Mouse (Mus musculus): ENCODE measurements at regions not wholly inside any gene's neighbourhood (a gene's known extent, or its start where the extent isn't known, plus 50 kb on each side); places are given as distances from the start of the nearest gene placed in this dataset.

DNA sequence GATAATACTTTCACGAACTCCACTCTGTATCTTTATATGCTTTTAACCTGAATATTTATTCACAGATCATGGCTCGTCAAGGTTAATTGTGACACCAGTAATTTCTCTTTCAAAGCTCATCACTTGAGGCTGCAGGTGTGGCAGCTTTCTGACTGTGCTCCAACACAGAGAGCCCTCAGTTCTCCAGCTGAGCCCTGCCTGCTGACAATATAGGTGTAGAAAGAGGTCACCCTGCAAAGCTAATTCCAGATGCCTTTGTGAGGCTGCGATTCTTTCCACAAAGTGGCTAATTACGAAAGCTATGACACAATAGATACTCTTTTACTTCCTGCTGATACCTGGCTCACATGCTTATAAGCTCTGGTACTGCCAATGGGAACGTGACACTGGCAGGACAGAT is 64.0 kb downstream of the Slitrk5 start:
- no peak for DNase-seq (ENCODE audit: extremely low spot score in 1 of 2, low spot score in 2 of 2)

DNA sequence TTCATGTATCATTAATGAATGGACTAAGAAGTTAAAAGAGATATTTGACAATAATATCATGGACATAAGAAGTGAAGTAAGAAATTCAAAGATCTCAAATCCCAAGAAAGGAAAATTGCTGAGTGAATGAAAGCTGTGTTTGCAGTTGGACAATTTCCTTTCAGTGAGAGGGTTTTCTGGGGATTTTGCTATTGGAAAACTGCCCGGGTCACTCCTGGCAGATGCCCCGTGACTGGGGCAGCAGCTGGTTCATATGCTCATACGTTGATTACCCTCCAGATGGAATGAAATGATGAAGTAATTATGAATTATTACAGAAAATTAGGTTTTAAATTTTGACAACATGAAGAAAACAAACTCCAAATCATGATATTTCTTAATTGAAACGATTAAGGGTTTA is 88.7 kb downstream of the Slitrk5 start:
- intact Hi-C loops (cut with DNase I), result no loop called here
- DNase-seq (ENCODE audit: extremely low spot score in 1 of 2, low spot score in 2 of 2), result no peak

More for the DNA sequence above, 64.0 kb downstream of the Slitrk5 start:
- intact Hi-C loops (cut with DNase I), result no loop called here

- no peak for DNase-seq (ENCODE audit: extremely low spot score in 1 of 2, low spot score in 2 of 2)
- intact Hi-C loops (cut with DNase I), result no loop called here
Measured at GRCm38 (mm10) chr14:111778152-111778551, 103.3 kb downstream of the Slitrk5 start.

DNA sequence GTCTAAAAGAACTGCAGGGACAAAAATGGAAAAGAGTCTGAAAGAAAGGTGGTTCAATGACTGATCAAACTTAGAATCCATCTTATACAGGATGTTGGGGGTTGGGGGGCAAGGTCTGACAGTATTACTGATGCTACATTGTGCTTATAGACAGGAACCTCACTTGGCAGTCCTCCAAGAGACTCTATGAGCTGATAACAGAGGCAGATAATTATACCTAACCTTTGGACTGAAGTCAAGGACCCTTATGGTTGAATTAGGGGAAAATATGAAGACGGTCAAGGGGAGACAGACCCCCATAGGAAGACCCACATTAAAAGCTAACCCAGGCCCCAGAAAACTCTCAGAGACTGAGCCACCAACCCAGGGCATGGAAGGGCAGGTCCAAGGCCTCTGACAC is 133.1 kb downstream of the Slitrk5 start:
- DNase-seq (ENCODE audit: extremely low spot score in 1 of 2, low spot score in 2 of 2), result no peak

GRCm38 (mm10) chr14:111809871-111810270 is 135.0 kb downstream of the Slitrk5 start:
- intact Hi-C loops (cut with DNase I), result no loop called here
- no peak for DNase-seq (ENCODE audit: extremely low spot score in 1 of 2, low spot score in 2 of 2)

More for the DNA sequence above, 133.1 kb downstream of the Slitrk5 start:
- intact Hi-C loops (cut with DNase I), result no loop called here

DNA sequence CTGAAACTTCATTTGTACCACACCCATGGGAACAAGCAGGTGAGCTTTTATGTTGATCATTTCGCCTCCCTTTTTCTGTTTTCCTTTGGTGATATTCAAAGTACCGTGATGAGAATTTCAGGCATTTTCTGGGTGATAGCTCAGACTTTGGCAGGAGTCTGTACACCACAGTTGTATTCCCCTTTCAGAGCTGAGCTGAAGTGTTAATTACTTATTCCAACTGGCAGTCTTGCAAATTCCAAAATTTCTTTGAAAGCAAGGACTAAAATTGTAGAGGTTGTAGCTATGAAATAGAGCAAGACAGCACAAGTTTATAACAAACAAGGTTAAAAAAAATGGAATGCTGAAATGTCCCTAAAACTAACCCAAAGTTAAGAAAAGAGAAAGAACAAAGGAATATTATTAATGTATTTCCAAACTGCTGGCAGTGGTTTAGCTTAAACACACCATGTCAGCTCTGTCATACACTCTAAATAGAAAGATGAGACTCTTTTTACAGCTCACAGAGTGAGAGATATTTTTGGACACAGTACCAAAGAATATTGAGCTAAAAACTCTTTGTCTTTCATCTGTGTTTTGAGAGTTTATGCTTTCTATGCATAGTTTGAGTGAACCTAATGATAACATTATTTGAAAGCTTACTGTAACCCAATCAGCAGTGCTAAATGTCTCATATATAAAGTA is 147.3 kb downstream of the Slitrk5 start:
- peak in 1 of 2 experiments; percentile 29 for DNase-seq (ENCODE audit: extremely low spot score in 1 of 2, low spot score in 2 of 2)
- intact Hi-C loops (cut with DNase I), result no loop called here
